Mouse (Mus musculus): Measurements from ENCODE around the gene 1700022I11Rik. TPM values are rescaled to one million over a fixed set of nuclear protein-coding genes. Genes with fewer than 3 reads are reported as not detected.

Gene 1700022I11Rik
- total and polyA plus RNA-seq, 2 experiments from 2014 or later, result 0.41 TPM; not detected in 1

DNA sequence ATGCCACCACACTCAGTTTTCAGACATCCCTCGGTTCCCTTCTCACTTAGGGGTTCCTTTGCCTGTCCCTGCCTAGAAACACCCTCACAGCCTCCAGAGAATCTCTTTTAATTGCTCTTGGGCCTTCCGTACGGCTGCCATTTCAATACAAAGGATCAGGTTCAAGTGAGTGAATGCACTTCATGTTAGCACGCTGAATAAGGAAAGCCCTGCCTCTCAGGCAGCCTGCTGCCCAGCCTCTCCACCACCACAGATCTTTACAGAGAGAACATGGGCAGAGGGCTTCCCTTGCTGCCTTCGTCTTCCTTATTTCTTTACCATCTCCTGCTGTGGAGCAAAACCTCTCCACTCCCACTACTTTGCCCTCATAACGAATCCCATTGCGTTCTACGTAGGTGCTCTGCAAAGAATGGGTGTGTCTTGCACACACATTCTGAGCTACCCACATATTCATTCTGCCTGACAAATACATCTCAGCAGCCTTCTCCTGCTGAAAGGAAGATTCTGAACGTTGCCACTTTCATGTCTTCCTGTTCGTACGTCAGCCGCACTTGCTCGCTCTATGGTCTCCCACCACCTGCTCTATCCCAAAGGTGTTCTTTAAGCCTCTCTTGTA is 45.2 kb upstream of the 1700022I11Rik start:
- Histone ChIP-seq H3K4me3 (ENCODE audit: low read depth, low read length) (no peak overlapping the region), H3K9me3 (replicated peaks; ENCODE audit: control insufficient read depth, low read length) (no peaks in the 10 kb centered on the region), H3K9ac (replicated peaks; ENCODE audit: low read depth, low read length) (no peak overlapping the region), H3K4me1 (ENCODE audit: control insufficient read depth, insufficient read depth) (no peaks in the 10 kb centered on the region), H3K4me2 (ENCODE audit: low read depth, low read length) (no peak overlapping the region), H3K36me3 (replicated peaks; ENCODE audit: control insufficient read depth, insufficient read depth, low read length) (no peaks in the 10 kb centered on the region), H3K27ac (ENCODE audit: low read depth) (no peak overlapping the region), H3K27me3 (ENCODE audit: control insufficient read depth, insufficient read depth, low read length) (no peaks in the 10 kb centered on the region)
- WGBS, result 87% methylated on average over 13 of the region's 13 CpGs
- TF ChIP-seq EP300 (IDR thresholded peaks at IDR 0.05; ENCODE audit: low read depth) (no peak), CTCF (IDR thresholded peaks at IDR 0.05; ENCODE audit: low read depth) (no peak)
- no peak for DNase-seq (ENCODE audit: low spot score)
- ATAC-seq (ENCODE audit: insufficient read depth, low read depth), result no peak

DNA sequence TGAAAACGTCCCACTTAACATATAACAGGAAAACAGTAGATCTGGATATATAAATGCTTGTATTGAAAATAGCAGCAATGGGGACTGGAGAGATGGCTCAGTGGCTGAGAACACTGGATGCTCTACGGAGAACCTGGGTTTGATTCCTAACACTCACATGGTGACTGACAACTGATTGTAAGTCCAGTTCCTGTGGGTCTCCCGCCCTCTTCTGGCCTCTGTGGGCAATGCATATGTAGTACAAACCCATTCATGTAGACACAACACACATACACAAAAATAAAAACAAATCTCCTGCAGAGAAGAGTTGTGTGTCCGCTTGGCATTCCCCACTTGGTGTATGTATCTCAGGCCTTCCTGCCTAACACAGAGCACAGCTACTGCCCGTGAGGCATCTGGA is 41.2 kb upstream of the 1700022I11Rik start:
- Histone ChIP-seq H3K4me2 (ENCODE audit: low read depth, low read length) (no peak overlapping the region), H3K9me3 (replicated peaks; ENCODE audit: control insufficient read depth, low read length) (no peaks in the 10 kb centered on the region), H3K27me3 (ENCODE audit: control insufficient read depth, insufficient read depth, low read length) (no peaks in the 10 kb centered on the region), H3K9ac (replicated peaks; ENCODE audit: low read depth, low read length) (no peak overlapping the region), H3K4me1 (ENCODE audit: control insufficient read depth, insufficient read depth) (peaks cover 9% of the 10 kb centered on the region), H3K36me3 (replicated peaks; ENCODE audit: control insufficient read depth, insufficient read depth, low read length) (no peaks in the 10 kb centered on the region), H3K4me3 (ENCODE audit: low read depth, low read length) (no peak overlapping the region), H3K27ac (ENCODE audit: low read depth) (no peak overlapping the region)
- DNase-seq (ENCODE audit: low spot score) (no peak), ATAC-seq (ENCODE audit: insufficient read depth, low read depth) (no peak)
- WGBS, result 82% methylated on average over 5 of the region's 5 CpGs
- TF ChIP-seq EP300 (IDR thresholded peaks at IDR 0.05; ENCODE audit: low read depth) (no peak), CTCF (IDR thresholded peaks at IDR 0.05; ENCODE audit: low read depth) (no peak)

DNA sequence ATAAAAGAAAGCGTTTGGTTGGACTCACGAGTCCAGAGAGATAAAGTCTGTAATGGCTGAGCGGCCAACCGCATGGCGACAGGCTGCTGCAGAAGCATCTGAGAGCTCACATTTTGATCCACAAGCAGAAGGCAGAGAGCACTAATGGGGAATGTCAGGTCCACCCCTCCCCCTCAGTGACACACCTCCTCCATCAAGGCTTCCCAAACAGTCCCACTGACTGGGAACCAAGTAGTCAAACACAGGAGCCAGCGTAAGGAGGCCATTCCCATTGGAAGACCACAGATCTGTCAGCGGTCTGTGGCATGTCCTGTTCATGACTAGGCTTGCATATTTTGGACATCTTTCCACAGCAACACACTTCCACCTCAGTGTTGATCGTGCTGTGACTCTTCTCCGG is 40.5 kb upstream of the 1700022I11Rik start:
- H3K9ac ChIP-seq (replicated peaks; ENCODE audit: low read depth, low read length), result no peak overlapping the region
- no peaks in the 10 kb centered on the region for H3K27me3 ChIP-seq (ENCODE audit: control insufficient read depth, insufficient read depth, low read length)
- peaks cover 13% of the 10 kb centered on the region for H3K4me1 ChIP-seq (ENCODE audit: control insufficient read depth, insufficient read depth)
- no peak overlapping the region for H3K27ac ChIP-seq (ENCODE audit: low read depth)
- no peaks in the 10 kb centered on the region for H3K9me3 ChIP-seq (replicated peaks; ENCODE audit: control insufficient read depth, low read length)
- 90% methylated on average over 9 of the region's 9 CpGs for WGBS
- no peaks in the 10 kb centered on the region for H3K36me3 ChIP-seq (replicated peaks; ENCODE audit: control insufficient read depth, insufficient read depth, low read length)
- H3K4me2 ChIP-seq (ENCODE audit: low read depth, low read length), result no peak overlapping the region
- H3K4me3 ChIP-seq (ENCODE audit: low read depth, low read length), result no peak overlapping the region
- TF ChIP-seq EP300 (IDR thresholded peaks at IDR 0.05; ENCODE audit: low read depth) (no peak), CTCF (IDR thresholded peaks at IDR 0.05; ENCODE audit: low read depth) (no peak)
- DNase-seq (ENCODE audit: low spot score) (no peak), ATAC-seq (ENCODE audit: insufficient read depth, low read depth) (no peak)

DNA sequence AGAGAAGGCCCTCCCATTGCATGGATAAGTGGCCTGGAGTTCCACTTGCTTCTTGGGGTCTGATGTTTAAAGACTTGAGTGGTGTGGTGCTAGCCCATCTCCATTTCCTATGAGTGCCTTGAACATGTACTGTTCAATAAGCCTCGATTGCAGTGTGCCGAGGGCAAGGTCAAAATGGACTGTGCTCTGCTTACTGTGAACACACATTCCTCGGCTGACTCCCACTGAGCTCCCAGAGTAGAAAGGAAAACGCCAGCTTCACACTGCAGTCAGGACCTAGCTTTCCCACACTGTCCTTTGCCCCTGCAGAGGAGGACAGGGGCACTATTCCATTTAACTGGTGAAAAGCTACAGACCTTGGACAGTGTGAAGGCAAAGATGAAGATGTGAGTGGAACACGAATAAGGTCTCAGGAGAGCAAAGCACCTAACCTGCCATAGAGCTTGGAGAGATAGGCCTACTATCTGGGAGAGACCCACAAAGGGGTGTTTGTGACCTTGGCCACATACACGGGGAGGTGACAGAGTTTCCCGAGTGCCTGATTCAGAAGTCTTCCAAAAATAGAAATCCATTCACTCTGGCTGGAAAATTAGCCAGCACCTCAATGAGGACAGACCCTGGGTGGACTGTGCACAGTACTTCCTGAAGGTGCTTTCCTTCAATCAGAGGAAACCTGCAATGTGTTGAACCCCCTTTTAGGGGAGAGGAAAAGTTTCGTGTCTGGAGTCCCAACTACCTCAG is 37.0 kb upstream of the 1700022I11Rik start:
- no peak overlapping the region for H3K4me3 ChIP-seq (ENCODE audit: low read depth, low read length)
- H3K4me2 ChIP-seq (ENCODE audit: low read depth, low read length), result no peak overlapping the region
- no peaks in the 10 kb centered on the region for H3K36me3 ChIP-seq (replicated peaks; ENCODE audit: control insufficient read depth, insufficient read depth, low read length)
- H3K9me3 ChIP-seq (replicated peaks; ENCODE audit: control insufficient read depth, low read length), result no peaks in the 10 kb centered on the region
- H3K27me3 ChIP-seq (ENCODE audit: control insufficient read depth, insufficient read depth, low read length), result no peaks in the 10 kb centered on the region
- DNase-seq (ENCODE audit: low spot score) (peak; percentile 74), ATAC-seq (ENCODE audit: insufficient read depth, low read depth) (peak; percentile 76)
- TF ChIP-seq EP300 (IDR thresholded peaks at IDR 0.05; ENCODE audit: low read depth) (no peak), CTCF (IDR thresholded peaks at IDR 0.05; ENCODE audit: low read depth) (no peak)
- peak overlapping the region; percentile 95 for H3K27ac ChIP-seq (ENCODE audit: low read depth)
- WGBS, result 24% methylated on average over 8 of the region's 8 CpGs
- peaks cover 13% of the 10 kb centered on the region for H3K4me1 ChIP-seq (ENCODE audit: control insufficient read depth, insufficient read depth)
- H3K9ac ChIP-seq (replicated peaks; ENCODE audit: low read depth, low read length), result 0 out of 2 replicates have a peak overlapping the region, but pooled peaks have one; percentile 8

DNA sequence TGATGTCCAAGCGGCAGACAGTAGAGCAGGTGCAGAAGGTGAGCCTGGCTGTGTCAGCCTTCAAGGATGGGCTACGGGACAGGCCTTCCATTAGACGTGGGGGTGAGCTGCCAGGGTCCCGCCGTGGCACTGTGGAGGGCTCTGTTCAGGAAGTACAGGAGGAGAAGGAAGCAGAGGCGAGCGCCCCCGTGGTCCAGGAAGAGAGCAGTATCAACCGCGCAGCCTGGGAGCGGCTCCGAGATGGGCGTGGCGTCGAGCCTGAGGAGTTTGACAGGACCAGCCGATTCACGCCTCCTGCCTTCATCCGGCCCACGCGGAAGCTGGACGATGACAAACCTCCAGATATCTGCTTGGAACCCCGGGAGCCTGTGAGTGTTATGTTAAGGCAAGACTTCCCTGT is 35.8 kb upstream of the 1700022I11Rik start:
- Histone ChIP-seq H3K9me3 (replicated peaks; ENCODE audit: control insufficient read depth, low read length) (no peaks in the 10 kb centered on the region), H3K4me2 (ENCODE audit: low read depth, low read length) (peak overlapping the region; percentile 55), H3K36me3 (replicated peaks; ENCODE audit: control insufficient read depth, insufficient read depth, low read length) (no peaks in the 10 kb centered on the region), H3K27ac (ENCODE audit: low read depth) (peak overlapping the region; percentile 95), H3K27me3 (ENCODE audit: control insufficient read depth, insufficient read depth, low read length) (no peaks in the 10 kb centered on the region), H3K4me1 (ENCODE audit: control insufficient read depth, insufficient read depth) (peaks cover 13% of the 10 kb centered on the region), H3K9ac (replicated peaks; ENCODE audit: low read depth, low read length) (no peak overlapping the region), H3K4me3 (ENCODE audit: low read depth, low read length) (peak overlapping the region; percentile 27)
- 5% methylated on average over 22 of the region's 22 CpGs for WGBS
- peak; percentile 77 for DNase-seq (ENCODE audit: low spot score)
- ATAC-seq (ENCODE audit: insufficient read depth, low read depth), result peak; percentile 76
- peak; percentile 32 for TF ChIP-seq CTCF (IDR thresholded peaks at IDR 0.05; ENCODE audit: low read depth)
- TF ChIP-seq EP300 (IDR thresholded peaks at IDR 0.05; ENCODE audit: low read depth), result no peak

Measured in heart, postnatal 0 days (tissue).